Mouse (Mus musculus) left cerebral cortex, adult 2 months (tissue): ENCODE results near the gene Zfr. TPM values are rescaled to one million over a fixed set of nuclear protein-coding genes. Genes with fewer than 3 reads are reported as not detected.
"Not testable (repeated sequence)": the region's sequence is repeated elsewhere in the genome, so short reads cannot be mapped to it uniquely, and the experiment has no call there.

Experiments
- DNase-seq, 2 experiments: peaks; one replicate each; pipeline ENCODE4 v3.0.0; 2021 to 2022; ENCODE audit warnings: low spot score in 2 of 2, mixed read lengths in 1 of 2; ENCODE audit errors: extremely low spot score in 1 of 2
- H3K27ac ChIP-seq: fragments of 200-600 bp; 2 replicates; pipeline ENCODE4 v1.8.1; 2022
- H3K4me3 ChIP-seq: fragments of 200-600 bp; 2 replicates; pipeline ENCODE4 v1.8.1; 2022
- CTCF ChIP-seq: fragments of 200-600 bp; IDR thresholded peaks from 2 replicates; pipeline ENCODE4 v1.8.1; 2022; ENCODE audit warnings: antibody characterized with exemption, mild to moderate bottlenecking, moderate library complexity
- intact Hi-C: fragments of 180-260 bp; cut with DNase I; formaldehyde crosslinking; loops from one replicate; pipeline ENCODE4 v1.15.1; 2025
- total RNA-seq, 2 experiments: library from RNA; stranded (reverse); gene quantifications; 2 replicates each; pipeline ENCODE4 v1.2.3; 2021

Gene Zfr
- total RNA-seq, 2 experiments from 2014 or later: 343 to 346 TPM

DNA sequence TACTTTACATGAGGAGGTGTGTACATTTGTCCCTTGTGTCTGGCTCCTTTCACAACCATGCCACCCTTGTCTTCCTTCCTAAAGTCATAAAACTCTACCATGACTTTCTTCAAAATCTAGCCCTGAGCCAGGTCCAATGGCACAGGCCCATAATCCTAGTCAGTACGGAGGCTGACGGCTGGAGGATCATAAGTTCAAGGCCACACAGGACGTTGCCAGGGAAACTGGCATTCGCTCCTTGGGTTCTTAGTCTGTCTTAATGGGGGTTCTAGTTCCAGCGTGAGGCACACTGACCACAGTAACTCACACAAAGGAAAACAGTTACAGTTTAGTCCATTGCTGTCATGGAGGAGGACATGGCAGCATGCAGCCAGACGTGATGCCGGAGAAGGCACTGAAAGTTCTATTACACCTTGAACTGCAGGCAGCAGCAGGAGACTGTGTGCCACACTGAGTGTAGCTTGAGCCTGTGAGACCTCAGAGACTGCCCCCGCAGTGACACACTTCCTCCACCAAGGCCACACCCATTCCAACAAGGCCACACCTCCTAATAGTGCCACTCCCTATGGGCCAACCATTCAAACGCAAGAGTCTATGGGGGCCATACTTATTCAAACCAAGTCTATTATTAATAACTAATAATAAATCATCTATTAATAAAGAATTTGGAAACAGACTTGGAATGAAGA, 26.5 kb upstream of the Zfr start:
- intact Hi-C loops: no loop called here
- no peak for TF ChIP-seq CTCF
- no peak overlapping the region for H3K4me3 ChIP-seq
- no peak overlapping the region for H3K27ac ChIP-seq
- DNase-seq: no peak

DNA sequence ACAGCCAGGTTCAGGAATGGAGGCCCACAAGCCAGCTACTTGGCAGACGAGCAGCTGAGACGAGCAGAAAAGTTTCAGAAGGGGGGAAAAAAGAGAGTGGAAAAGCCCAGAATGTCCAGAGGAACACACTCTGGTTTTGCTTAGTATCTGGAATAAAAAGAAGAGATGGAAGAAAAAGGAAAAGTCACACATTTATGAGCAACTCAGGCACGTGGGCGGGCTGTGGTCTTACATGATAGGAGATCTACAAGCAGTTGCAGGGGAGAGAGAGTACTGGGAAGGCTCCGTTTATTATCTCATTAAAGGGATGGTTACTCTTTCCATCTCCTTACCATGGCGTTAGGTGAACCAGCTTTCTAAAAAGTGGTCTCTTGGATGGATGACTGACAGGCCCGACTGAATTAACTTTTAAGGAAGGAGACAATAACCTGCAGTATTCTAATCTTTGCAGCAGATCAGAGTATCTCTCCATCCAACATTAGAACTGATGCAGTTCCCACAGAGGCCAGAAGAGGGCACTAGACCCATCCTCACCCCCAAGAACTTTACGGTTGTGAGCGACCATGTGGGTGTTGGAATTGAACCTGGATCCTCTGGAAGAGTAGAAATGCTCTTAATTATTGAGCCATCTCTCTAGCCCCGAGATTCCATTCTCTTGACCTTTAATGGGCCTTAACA, 25.7 kb upstream of the Zfr start:
- Histone ChIP-seq H3K4me3 (no peak overlapping the region), H3K27ac (peak overlapping the region; percentile 92; the same call in 1 of the 2 replicates)
- intact Hi-C loops: loop anchor here (2.0 kb wide), 1 partner anchor 15 kb away; no protein-coding TSS in a partner anchor
- TF ChIP-seq CTCF: peak; percentile 82
- peak; percentile 35 to 56 for DNase-seq

DNA sequence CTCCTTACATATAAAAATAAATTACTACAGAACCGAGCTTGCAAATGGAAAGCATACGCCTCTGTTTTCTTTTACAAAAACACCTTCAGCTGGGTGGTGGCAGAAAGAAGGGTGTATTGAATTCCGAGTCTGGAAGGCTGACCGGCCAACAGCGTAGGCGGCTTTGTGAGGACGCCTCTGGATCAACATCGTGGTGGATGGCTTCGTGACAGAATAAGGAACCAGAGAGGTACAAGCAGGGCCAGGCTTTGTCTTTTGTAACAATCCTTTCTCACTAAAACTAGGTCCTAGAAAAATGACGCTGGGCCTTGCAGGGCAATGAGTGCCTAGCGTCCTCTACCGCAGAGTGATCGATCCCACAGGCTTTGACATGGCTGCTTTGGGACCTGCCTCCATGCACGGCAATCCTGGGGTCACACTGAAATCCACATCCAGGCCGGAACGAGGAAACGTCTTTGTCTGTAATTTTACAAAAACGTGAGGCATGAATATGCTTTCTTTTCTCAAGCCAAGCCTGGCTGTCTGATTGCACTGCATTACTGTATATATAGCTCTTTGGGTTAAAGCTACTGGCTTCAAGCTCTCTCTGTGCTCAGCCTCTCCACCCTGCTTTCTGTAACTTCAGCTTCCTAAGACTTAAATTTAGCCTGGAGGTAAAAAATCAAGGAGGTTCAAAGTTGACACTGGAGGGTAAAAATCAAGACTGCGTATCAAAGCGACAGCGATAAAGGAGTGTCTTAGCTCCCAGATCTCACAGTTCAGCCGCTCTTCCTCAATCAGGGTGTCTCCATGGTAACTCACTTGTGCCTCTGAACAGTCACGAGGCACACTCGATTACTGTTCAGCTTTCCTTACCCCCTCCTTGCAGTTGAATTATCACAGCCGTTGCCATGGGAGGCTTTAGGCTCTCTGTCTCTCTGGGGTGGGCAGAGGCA, 24.3 kb upstream of the Zfr start:
- intact Hi-C loops: loop anchor here (2.0 kb wide), 1 partner anchor 14 kb away; no protein-coding TSS in a partner anchor
- DNase-seq: peak in 1 of 2 experiments; percentile 54
- no peak for TF ChIP-seq CTCF
- no peak overlapping the region for H3K4me3 ChIP-seq
- H3K27ac ChIP-seq: peak overlapping the region; percentile 92

DNA sequence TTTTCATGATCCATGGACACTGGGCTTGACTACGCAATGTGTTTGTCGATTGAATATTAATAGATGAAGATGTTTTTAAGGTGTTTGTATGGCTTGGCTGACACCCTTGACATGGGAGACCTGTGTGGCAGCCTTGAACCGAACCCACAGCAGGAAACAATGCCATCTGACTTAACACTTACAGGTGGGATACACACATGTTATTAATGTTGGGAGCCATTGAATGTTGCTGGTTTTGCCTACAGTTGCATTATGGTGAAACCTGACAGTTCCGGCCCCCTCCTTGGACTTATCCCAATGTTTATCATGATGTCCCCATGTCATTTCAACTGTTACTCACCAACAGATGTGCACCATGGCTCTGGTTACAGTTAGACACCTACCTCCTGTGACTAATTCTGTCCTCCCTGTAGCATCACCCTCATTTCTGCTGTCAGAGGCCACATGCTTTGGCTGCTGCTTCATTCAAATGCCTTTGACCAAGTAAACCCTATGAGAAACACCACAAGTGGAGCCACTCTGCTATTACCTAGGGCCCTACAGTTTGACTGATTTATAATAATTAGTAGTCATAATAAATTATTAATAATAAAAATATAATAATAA, 23.6 kb upstream of the Zfr start:
- Histone ChIP-seq H3K27ac (peak overlapping the region; percentile 92), H3K4me3 (no peak overlapping the region)
- intact Hi-C loops: loop anchor here (2.0 kb wide), 1 partner anchor 13 kb away; no protein-coding TSS in a partner anchor
- TF ChIP-seq CTCF: no peak
- no peak for DNase-seq

DNA sequence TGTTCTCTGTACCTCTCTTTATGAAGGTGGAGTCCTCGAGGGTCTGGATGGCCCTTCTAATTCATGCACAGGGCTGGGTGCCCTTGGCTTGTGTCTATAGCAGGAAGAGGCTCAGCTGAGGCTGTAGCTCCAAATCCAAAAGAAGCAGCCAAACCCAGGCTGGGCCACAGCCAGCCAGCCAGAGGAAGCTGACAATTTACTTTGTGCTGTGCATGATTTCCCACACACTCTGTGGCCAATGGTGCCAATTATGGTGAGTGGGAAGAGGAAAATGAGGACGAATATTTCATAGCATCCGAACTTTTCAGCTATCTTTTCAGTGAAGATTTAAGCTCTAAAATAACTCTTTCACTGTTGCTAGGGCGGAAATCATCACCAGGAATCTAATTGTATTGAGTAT, 21.2 kb upstream of the Zfr start:
- DNase-seq: peak; percentile 67 to 69
- Histone ChIP-seq H3K4me3 (no peak overlapping the region), H3K27ac (peak overlapping the region; percentile 75)
- no peak for TF ChIP-seq CTCF
- intact Hi-C loops: no loop called here

DNA sequence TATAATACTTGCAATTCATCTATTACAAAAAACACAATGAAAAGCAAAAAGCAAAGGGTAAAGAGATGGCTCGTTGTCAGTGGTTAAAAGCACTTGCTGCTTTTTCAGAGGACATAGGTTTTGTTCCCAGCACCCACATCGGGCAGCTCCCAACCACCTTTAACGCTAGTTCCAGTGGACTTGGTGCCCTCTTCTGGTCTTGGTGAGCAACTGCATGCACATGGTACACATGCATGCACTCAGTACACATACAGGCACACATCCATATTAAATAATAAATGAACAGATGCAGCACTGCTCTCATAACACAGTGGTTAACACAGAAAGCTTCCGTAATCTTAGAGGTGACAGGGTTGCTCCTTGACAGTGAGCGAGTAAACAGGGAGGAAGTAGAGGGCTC, 20.3 kb upstream of the Zfr start:
- intact Hi-C loops: no loop called here
- no peak overlapping the region for H3K4me3 ChIP-seq
- peak; percentile 20 for TF ChIP-seq CTCF
- no peak for DNase-seq
- peak overlapping the region; percentile 45 for H3K27ac ChIP-seq

DNA sequence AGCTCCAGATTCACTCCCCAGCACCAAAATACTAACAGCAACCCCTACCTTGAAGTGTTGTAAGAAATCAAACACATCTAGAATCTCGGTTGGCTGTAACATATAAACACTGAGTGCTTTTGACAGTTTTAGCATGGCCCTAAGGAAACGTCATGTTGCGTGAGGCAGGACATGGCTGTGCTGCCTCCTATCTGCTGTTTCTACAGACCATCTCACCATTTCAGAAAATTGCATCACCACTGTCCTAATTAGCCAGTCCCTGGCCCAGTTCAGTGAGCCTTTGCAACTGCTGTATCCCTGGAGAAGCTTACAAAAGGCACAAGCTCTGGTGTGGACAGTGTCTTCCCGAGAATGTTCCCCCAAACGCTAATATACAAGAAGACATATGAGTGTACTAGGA, 16.7 kb upstream of the Zfr start:
- no peak for DNase-seq
- TF ChIP-seq CTCF: no peak; the same call in 1 of the 2 replicates
- no peak overlapping the region for H3K27ac ChIP-seq
- no peak overlapping the region for H3K4me3 ChIP-seq
- intact Hi-C loops: no loop called here

DNA sequence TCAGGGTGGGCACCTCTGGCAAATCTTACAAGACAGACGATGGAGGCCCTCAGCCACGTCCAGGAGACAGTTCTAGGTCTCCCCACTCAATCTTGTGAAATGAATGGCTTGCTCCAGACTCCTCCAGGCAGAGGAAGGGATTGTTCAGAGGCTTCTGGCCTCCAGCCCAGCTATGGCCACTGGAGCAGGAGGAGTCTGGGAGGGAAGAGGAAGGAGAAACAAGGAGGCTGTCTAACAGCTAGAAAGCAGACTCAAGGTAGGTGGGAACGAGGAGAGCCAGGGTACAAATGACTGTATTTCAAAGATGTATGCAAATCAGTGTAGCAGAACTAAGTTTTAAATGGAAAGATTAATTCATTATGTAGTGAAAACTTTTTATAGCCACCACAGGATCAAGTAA, 13.9 kb upstream of the Zfr start:
- H3K4me3 ChIP-seq: no peak overlapping the region
- intact Hi-C loops: no loop called here
- DNase-seq: no peak
- TF ChIP-seq CTCF: no peak
- no peak overlapping the region for H3K27ac ChIP-seq

DNA sequence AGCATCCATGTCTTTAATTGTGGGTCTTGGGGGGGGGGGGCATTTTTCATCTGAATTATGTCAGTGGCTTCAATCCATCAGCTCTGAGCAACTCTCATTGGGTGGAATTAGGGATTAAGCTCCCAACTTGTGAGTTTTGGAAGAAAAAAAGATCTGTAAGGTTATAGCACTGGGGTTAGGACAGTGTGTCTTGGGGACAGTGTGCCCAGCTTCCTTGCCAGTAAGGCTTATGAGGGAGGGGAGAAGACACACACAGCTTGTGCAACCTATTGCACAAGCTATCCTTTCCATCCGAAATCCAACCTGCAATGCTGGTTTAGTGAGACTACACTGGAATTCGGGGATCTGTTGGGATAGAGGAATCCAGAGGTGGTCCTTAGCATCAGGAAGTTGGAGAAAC, 12.8 kb upstream of the Zfr start:
- Histone ChIP-seq H3K4me3 (no peak overlapping the region), H3K27ac (no peak overlapping the region)
- no peak for TF ChIP-seq CTCF
- DNase-seq: no peak
- intact Hi-C loops: no loop called here

DNA sequence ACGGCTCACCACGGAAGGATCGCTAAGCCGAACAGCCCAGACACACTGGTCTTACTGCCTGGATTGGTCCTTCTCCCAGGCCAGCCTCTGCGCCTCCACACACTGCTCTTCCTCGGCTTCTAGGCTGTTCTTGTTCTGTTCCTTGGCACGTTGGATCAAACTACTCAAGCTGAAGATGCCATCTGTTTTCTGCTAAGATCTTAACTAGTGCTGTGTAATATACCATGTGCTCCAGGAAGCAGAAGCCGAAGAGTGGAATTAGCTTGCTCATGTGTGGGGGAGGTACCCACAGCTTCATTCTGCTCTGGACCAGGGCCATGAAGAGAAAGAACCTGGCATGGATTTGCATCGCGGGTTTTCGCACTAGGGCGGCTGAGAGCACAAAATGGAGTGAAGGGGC, 11.2 kb upstream of the Zfr start:
- Histone ChIP-seq H3K4me3 (no peak overlapping the region), H3K27ac (peak overlapping the region; percentile 81)
- TF ChIP-seq CTCF: no peak
- DNase-seq: peak; percentile 60 to 66
- intact Hi-C loops: loop anchor here (1.0 to 2.0 kb wide), 3 partner anchors 14 to 125 kb away; no protein-coding TSS in a partner anchor

DNA sequence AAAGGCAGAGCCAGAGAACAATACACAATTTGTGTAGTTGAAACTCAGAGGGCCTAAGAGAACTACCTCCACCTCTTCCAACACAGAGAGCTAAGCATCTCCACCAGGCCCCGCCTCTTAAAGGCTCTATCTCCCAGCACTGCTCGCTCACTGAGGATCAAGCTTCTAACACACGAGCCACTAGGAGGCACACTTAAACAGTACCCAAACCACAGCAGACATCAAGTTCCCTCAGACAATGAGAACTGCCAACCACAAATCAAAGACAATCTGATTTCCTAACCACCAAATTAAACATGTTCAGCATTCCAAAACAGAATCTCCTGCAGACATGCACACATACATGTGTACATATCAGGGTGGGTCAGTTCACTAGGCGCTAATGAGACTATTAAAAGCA, 9.4 kb upstream of the Zfr start:
- DNase-seq: no peak
- TF ChIP-seq CTCF: peak; percentile 10
- Histone ChIP-seq H3K4me3 (no peak overlapping the region), H3K27ac (no peak overlapping the region)
- intact Hi-C loops: no loop called here

DNA sequence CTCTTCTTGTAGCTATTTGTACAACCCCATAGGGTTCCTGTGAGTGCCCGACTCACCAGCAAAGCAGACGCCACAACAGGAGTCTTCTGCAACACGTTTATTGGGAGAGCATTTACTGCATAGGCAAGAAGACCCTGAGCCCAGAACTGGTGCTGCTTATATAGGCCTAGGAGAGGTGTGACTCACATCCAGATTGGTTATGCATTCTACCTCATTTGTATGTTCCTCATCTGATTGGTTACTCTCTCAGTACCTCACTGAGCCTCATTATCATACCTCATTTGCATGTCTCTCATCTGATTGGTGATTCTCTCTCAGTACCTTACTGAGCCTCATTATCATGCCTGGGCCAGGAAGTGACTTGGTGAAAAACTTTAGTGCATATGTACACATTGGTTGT, 8.7 kb upstream of the Zfr start:
- intact Hi-C loops, H3K27ac ChIP-seq, H3K4me3 ChIP-seq, DNase-seq: not testable (repeated sequence)
